Mouse (Mus musculus) CH12.LX (cell line): ENCODE measurements around the gene Dlgap1. TPM values are rescaled to one million over a fixed set of nuclear protein-coding genes. Genes with fewer than 3 reads are reported as not detected.

Experiments used
- DNase-seq: peaks from one replicate; pipeline ENCODE4 v3.0.0-alpha.2; 2013; ENCODE audit errors: extremely low read depth
- H3K27ac ChIP-seq: 2 replicates; pipeline ENCODE4 v1.5.1; 2012; ENCODE audit warnings: low read depth, mild to moderate bottlenecking, control low read depth, moderate library complexity; ENCODE audit not compliant: insufficient read depth
- H3K27me3 ChIP-seq: replicated peaks from 2 replicates; pipeline ENCODE3; 2012; ENCODE audit warnings: inconsistent platforms
- H3K36me3 ChIP-seq, 2 experiments: replicated peaks in 1 of 2; 2 replicates each; pipeline versions ENCODE3 to v1.6.1; 2012; ENCODE audit warnings: inconsistent platforms in 1 of 2, low read length in 1 of 2, mild to moderate bottlenecking in 1 of 2, mixed read lengths in 1 of 2, moderate library complexity in 1 of 2; ENCODE audit not compliant: control insufficient read depth in 1 of 2, insufficient read depth in 1 of 2
- H3K4me1 ChIP-seq, 2 experiments: 2 replicates each; pipeline ENCODE4 v1.6.1; 2012; ENCODE audit warnings: inconsistent platforms in 1 of 2, moderate library complexity in 1 of 2; ENCODE audit not compliant: insufficient read depth in 2 of 2, control insufficient read depth in 1 of 2
- H3K4me2 ChIP-seq: 2 replicates; pipeline ENCODE4 v1.6.1; 2012; ENCODE audit warnings: low read depth, mild to moderate bottlenecking, control low read depth; ENCODE audit not compliant: poor library complexity, insufficient read depth, severe bottlenecking
- H3K4me3 ChIP-seq, 3 experiments: fragments of 150-350 bp in 1 of 3; sonication (generic) in 1 of 3; replicated peaks in 1 of 3; 2 replicates each; pipeline versions ENCODE3 to v1.5.1; 2011 to 2012; ENCODE audit warnings: low read depth in 2 of 3, low read length in 2 of 3, mild to moderate bottlenecking in 2 of 3, moderate library complexity in 2 of 3, control low read depth in 1 of 3, improper control_type of control experiment in 1 of 3, inconsistent platforms in 1 of 3, mixed read lengths in 1 of 3; ENCODE audit not compliant: poor library complexity in 1 of 3
- H3K79me2 ChIP-seq: replicated peaks from 2 replicates; pipeline ENCODE4 v1.6.1; 2012; ENCODE audit warnings: mild to moderate bottlenecking, moderate library complexity; ENCODE audit not compliant: control insufficient read depth, poor library complexity, insufficient read depth, severe bottlenecking; ENCODE audit errors: extremely low read depth
- H3K9ac ChIP-seq: 2 replicates; pipeline ENCODE4 v1.6.1; 2012; ENCODE audit warnings: low read depth, mild to moderate bottlenecking, control low read depth, moderate library complexity; ENCODE audit not compliant: insufficient read depth
- H3K9me3 ChIP-seq: replicated peaks from 2 replicates; pipeline ENCODE3; 2012; ENCODE audit warnings: low read length, inconsistent platforms, mixed read lengths
- CHD2 ChIP-seq: IDR thresholded peaks from 2 replicates; pipeline ENCODE4 v1.6.1; 2011; ENCODE audit warnings: low read length, improper control_type of control experiment
- CTCF ChIP-seq, 2 experiments: IDR thresholded peaks in 1 of 2; conservative IDR thresholded peaks in 1 of 2; 2 replicates each; pipeline ENCODE4 v1.5.1; 2011 to 2012; ENCODE audit warnings: low read depth in 2 of 2, low read length in 2 of 2, improper control_type of control experiment in 1 of 2, inconsistent platforms in 1 of 2, mild to moderate bottlenecking in 1 of 2, moderate library complexity in 1 of 2
- EP300 ChIP-seq: IDR thresholded peaks from 2 replicates; pipeline ENCODE4 v1.6.1; 2011; ENCODE audit warnings: low read length, improper control_type of control experiment
- GABPA ChIP-seq: IDR thresholded peaks from 2 replicates; pipeline ENCODE4 v1.6.1; 2012; ENCODE audit warnings: low read depth, low read length, improper control_type of control experiment, inconsistent platforms; ENCODE audit not compliant: insufficient replicate concordance
- HCFC1 ChIP-seq: IDR thresholded peaks from 2 replicates; pipeline ENCODE4 v1.6.1; 2012; ENCODE audit warnings: low read depth, mild to moderate bottlenecking, inconsistent platforms, low read length, improper control_type of control experiment
- IRF4 ChIP-seq: IDR thresholded peaks from 2 replicates; pipeline ENCODE4 v1.6.1; 2014; ENCODE audit warnings: low read depth, mild to moderate bottlenecking, inconsistent platforms, low read length, improper control_type of control experiment
- JUN ChIP-seq: IDR thresholded peaks from 2 replicates; pipeline ENCODE4 v1.6.1; 2011; ENCODE audit warnings: low read depth, mild to moderate bottlenecking, low read length, improper control_type of control experiment, moderate library complexity; ENCODE audit not compliant: insufficient read depth
- MAFK ChIP-seq: IDR thresholded peaks from 2 replicates; pipeline ENCODE4 v1.6.1; 2011; ENCODE audit warnings: low read length, improper control_type of control experiment; ENCODE audit not compliant: insufficient replicate concordance
- NELFE ChIP-seq: IDR thresholded peaks from 2 replicates; pipeline ENCODE4 v1.6.1; 2011; ENCODE audit warnings: low read depth, low read length, improper control_type of control experiment
- POLR2AphosphoS2 ChIP-seq: IDR thresholded peaks from 2 replicates; pipeline ENCODE4 v1.6.1; 2011; ENCODE audit warnings: low read depth, low read length, improper control_type of control experiment
- TBP ChIP-seq: conservative IDR thresholded peaks from 2 replicates; pipeline ENCODE4 v1.6.1; 2011; ENCODE audit warnings: low read depth, low read length, improper control_type of control experiment
- dilution Hi-C: fragments of 300-500 bp; cut with MboI; formaldehyde crosslinking; loops from 2 replicates; pipeline ENCODE4 v1.14.3; 2020; ENCODE audit warnings: low sequenced_read_pairs; ENCODE audit not compliant: extremely low pct_unique_long_range_greater_than_20kb, extremely low pct_ligation_motif_present
- in situ Hi-C: fragments of 300-500 bp; cut with MboI; formaldehyde crosslinking; loops from 3 replicates; pipeline ENCODE4 v1.14.3; 2019; ENCODE audit warnings: low sequenced_read_pairs, low pct_ligation_motif_present, low pct_unique_long_range_greater_than_20kb, mixed read lengths
- polyA plus RNA-seq: library from polyadenylated mRNA; unstranded; fragments of >175 nt; gene quantifications from 2 replicates; pipeline ENCODE4 v1.2.1, GENCODE M21; 2012; ENCODE audit warnings: low read depth; ENCODE audit not compliant: insufficient read length
- total RNA-seq, 2 experiments: library from RNA; depleted of rRNA; stranded (reverse); fragments of 300-350 nt in 1 of 2; fragments of >200 nt in 1 of 2; gene quantifications; 2 replicates each; pipeline ENCODE4 v1.2.3; 2012 to 2014

Gene Dlgap1
- total and polyA plus RNA-seq, 3 experiments: 0.51 to 2.7 (median 1.2) TPM

- in situ Hi-C loops (no loop called here), dilution Hi-C loops (no loop called here)
- H3K9me3 ChIP-seq: peaks cover 11% of the 10 kb centered on the region
- TF ChIP-seq NELFE: no peak
- no peak for TF ChIP-seq POLR2AphosphoS2
- no peak for TF ChIP-seq GABPA
- TF ChIP-seq HCFC1: no peak
- TF ChIP-seq CHD2: no peak
- no peak for TF ChIP-seq IRF4
- TF ChIP-seq JUN: no peak
- TF ChIP-seq, all 38 proteins: peak for 0
- H3K9ac ChIP-seq: no peak overlapping the region
- H3K4me1 ChIP-seq: peaks cover 13 to 29% of the 10 kb centered on the region in 2 experiments
- no peak overlapping the region for H3K27ac ChIP-seq
- no peaks in the 10 kb centered on the region for H3K27me3 ChIP-seq
- no peaks in the 10 kb centered on the region; the same call in none of the 2 replicates for H3K79me2 ChIP-seq
- H3K4me2 ChIP-seq: no peak overlapping the region
- H3K36me3 ChIP-seq: peaks cover 31 to 70% of the 10 kb centered on the region in 2 experiments
- H3K4me3 ChIP-seq: no peak overlapping the region
- no peak for DNase-seq
Observed at GRCm38 (mm10) chr17:70865060-70865604, 896.3 kb downstream of the Dlgap1 start.

- in situ Hi-C loops: no loop called here
- H3K4me2 ChIP-seq: no peak overlapping the region
- TF ChIP-seq TBP (no peak), EP300 (no peak)
- H3K27ac ChIP-seq: no peak overlapping the region
- no peaks in the 10 kb centered on the region for H3K27me3 ChIP-seq
- no peak for DNase-seq
- no peak overlapping the region for H3K9ac ChIP-seq
- dilution Hi-C loops: no loop called here
- H3K4me3 ChIP-seq: no peak overlapping the region
- H3K4me1 ChIP-seq: peaks cover 13 to 28% of the 10 kb centered on the region in 2 experiments
- H3K36me3 ChIP-seq: peaks cover 29 to 70% of the 10 kb centered on the region in 2 experiments
- H3K79me2 ChIP-seq: no peaks in the 10 kb centered on the region; the same call in 1 of the 2 replicates
- H3K9me3 ChIP-seq: peaks cover 15% of the 10 kb centered on the region
Observed at GRCm38 (mm10) chr17:70866029-70866428, 897.2 kb downstream of the Dlgap1 start.

GRCm38 (mm10) chr17:70866538-70867114, 897.8 kb downstream of the Dlgap1 start:
- Histone ChIP-seq H3K4me2 (no peak overlapping the region), H3K27me3 (no peaks in the 10 kb centered on the region)
- no peak for DNase-seq
- TF ChIP-seq MAFK (no peak), CTCF (conservative IDR thresholded peaks at IDR 0.05 in 1 of 2, IDR thresholded peaks at IDR 0.05 in 1 of 2; ENCODE audit: low read depth in 2 of 2, low read length in 2 of 2) (0 out of 4 replicates have a peak, but pooled peaks of 1 of the 2 experiments have one; percentile 12)
- TF ChIP-seq, all 38 proteins: peak for 1
- Histone ChIP-seq H3K4me1 (peaks cover 13 to 29% of the 10 kb centered on the region in 2 experiments), H3K27ac (no peak overlapping the region), H3K4me3 (no peak overlapping the region), H3K79me2 (no peaks in the 10 kb centered on the region; the same call in 1 of the 2 replicates), H3K36me3 (peaks cover 23 to 67% of the 10 kb centered on the region in 2 experiments), H3K9ac (no peak overlapping the region), H3K9me3 (peaks cover 11% of the 10 kb centered on the region)
- dilution Hi-C loops (no loop called here), in situ Hi-C loops (no loop called here)
